Mouse (Mus musculus) lung, postnatal 0 days (tissue): ENCODE results near the gene Lypd5. TPM values are rescaled to one million over a fixed set of nuclear protein-coding genes. Genes with fewer than 3 reads are reported as not detected.

Source experiments
- ATAC-seq: fragments of 200-750 bp; cut with Nextera tagmentation; 2 replicates; pipeline ENCODE4 v1.8.0; 2017; ENCODE audit warnings: moderate library complexity
- DNase-seq: peaks from one replicate; pipeline ENCODE4 v3.0.0-alpha.2; 2016; ENCODE audit warnings: low spot score
- H3K27ac ChIP-seq: fragments of 300-500 bp; sonication (generic); 2 replicates; pipeline ENCODE4 v1.5.1; 2014; ENCODE audit warnings: antibody characterized with exemption, mild to moderate bottlenecking, low read length, mixed read lengths
- H3K27me3 ChIP-seq: fragments of 300-500 bp; sonication (generic); replicated peaks from 2 replicates; pipeline ENCODE4 v1.6.1; 2014; ENCODE audit warnings: low read length, mixed read lengths; ENCODE audit not compliant: insufficient read depth
- H3K36me3 ChIP-seq: fragments of 300-500 bp; sonication (generic); 2 replicates; pipeline ENCODE4 v1.6.1; 2014; ENCODE audit warnings: low read length, mixed read lengths; ENCODE audit not compliant: insufficient read depth
- H3K4me1 ChIP-seq: fragments of 300-500 bp; sonication (generic); 2 replicates; pipeline ENCODE4 v1.6.1; 2014; ENCODE audit warnings: antibody characterized with exemption, low read depth, low read length, mixed read lengths; ENCODE audit not compliant: insufficient read depth
- H3K4me2 ChIP-seq: fragments of 300-500 bp; sonication (generic); replicated peaks from 2 replicates; pipeline ENCODE4 v1.6.1; 2014; ENCODE audit warnings: low read depth, mild to moderate bottlenecking, low read length, moderate library complexity, mixed read lengths
- H3K4me3 ChIP-seq: fragments of 300-500 bp; sonication (generic); 2 replicates; pipeline ENCODE4 v1.5.1; 2014; ENCODE audit warnings: low read depth, low read length
- H3K9ac ChIP-seq: fragments of 300-500 bp; sonication (generic); replicated peaks from 2 replicates; pipeline ENCODE4 v1.6.1; 2014; ENCODE audit warnings: low read depth, mild to moderate bottlenecking
- H3K9me3 ChIP-seq: fragments of 300-500 bp; sonication (generic); 2 replicates; pipeline ENCODE4 v1.6.1; 2016; ENCODE audit warnings: low read length, mixed read lengths
- CTCF ChIP-seq: IDR thresholded peaks from 2 replicates; pipeline ENCODE4 v1.5.1; 2016; ENCODE audit warnings: antibody characterized with exemption, mild to moderate bottlenecking
- EP300 ChIP-seq: IDR thresholded peaks from 2 replicates; pipeline ENCODE4 v1.6.1; 2016; ENCODE audit warnings: antibody characterized with exemption, mild to moderate bottlenecking, control low read depth
- WGBS: fragments of 180-500 bp; shearing (Covaris S2); extraction: QIAGEN DNeasy Blood & Tissue Kit; methylation state at CpG from one replicate; pipeline ENCODE4 v1.1.7; 2014; 5-methylcytosine and 5-hydroxymethylcytosine counted together
- polyA plus RNA-seq: library from polyadenylated mRNA; unstranded; fragments of >200 nt; fragmentation: Nextera tagmentation; extraction: Ambion mirVana; gene quantifications from 2 replicates; pipeline ENCODE4 v1.2.1, GENCODE M21; 2015

Lypd5 gene
- polyA plus RNA-seq, 1 experiment from 2014 or later, result not detected

DNA sequence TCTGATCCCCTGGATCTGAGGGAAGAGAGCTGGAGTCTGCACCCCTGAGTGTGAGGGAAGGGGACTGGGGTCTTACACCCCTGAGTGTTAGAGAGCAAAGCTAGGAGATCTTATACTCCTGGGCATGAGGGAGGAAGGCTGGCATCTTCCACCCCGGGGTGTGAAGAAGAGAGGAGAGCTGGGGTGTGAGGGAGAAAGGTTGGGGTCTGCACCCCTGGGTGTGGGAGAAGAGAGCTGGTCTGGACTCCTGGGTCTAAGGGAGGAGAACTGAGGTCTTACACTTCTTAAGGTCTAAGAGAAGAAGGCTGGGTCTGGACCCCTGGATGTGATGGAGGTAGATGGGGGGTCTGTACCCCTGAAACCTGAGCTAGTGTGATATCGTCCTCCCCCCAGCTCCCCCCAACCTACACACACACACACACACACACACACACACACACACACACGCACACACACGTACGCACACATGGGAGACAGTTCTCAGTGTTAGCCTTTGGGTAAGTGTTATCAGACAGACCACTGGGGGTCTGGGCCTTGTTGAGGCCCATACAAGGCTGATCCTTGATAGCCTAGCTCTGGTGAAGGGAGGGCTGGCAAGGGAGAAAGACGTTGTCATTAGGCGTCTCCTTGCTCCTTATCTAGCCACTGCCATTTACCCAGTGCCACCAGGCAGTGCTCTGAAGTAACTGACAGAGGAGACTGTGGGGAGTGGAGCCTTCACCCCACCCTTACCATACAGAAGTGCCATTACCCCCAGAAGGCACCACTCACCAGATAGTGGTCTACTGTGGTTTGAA, 22.2 kb downstream of the Lypd5 start:
- no peak for ATAC-seq

DNA sequence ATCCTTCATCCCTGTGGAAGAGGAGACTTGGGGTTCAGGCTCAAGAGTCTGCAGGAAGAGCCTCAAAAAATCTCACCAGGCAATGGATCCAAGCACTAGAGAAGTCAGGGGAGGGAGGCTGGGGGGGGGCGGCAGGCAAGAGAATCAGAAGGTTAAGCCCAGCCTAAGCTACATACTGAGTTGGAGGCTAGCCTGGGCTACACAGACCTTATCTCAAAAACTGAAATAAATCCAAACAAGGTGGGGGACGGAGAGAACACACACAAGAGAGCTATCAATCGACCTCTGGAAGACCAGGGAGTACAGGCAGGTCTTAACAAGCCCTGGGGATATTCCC, 22.8 kb downstream of the Lypd5 start:
- no peak for TF ChIP-seq EP300
- TF ChIP-seq CTCF, result no peak
- H3K9ac ChIP-seq, result no peak overlapping the region
- DNase-seq (no peak), ATAC-seq (no peak)
- no peak overlapping the region for H3K4me3 ChIP-seq
- H3K36me3 ChIP-seq, result no peaks in the 10 kb centered on the region
- no peaks in the 10 kb centered on the region for H3K27me3 ChIP-seq
- no peak overlapping the region for H3K4me2 ChIP-seq
- WGBS, result 59% methylated on average over 3 of the region's 3 CpGs
- no peaks in the 10 kb centered on the region for H3K9me3 ChIP-seq
- H3K27ac ChIP-seq, result no peak overlapping the region
- no peaks in the 10 kb centered on the region for H3K4me1 ChIP-seq

More for the DNA sequence above, 22.2 kb downstream of the Lypd5 start:
- Histone ChIP-seq H3K36me3 (no peaks in the 10 kb centered on the region), H3K4me2 (no peak overlapping the region), H3K27ac (no peak overlapping the region), H3K4me1 (no peaks in the 10 kb centered on the region), H3K9ac (no peak overlapping the region), H3K4me3 (no peak overlapping the region), H3K27me3 (no peaks in the 10 kb centered on the region), H3K9me3 (no peaks in the 10 kb centered on the region)
- DNase-seq, result no peak
- TF ChIP-seq CTCF, result no peak
- TF ChIP-seq EP300, result no peak
- 69% methylated on average over 7 of the region's 7 CpGs for WGBS

DNA sequence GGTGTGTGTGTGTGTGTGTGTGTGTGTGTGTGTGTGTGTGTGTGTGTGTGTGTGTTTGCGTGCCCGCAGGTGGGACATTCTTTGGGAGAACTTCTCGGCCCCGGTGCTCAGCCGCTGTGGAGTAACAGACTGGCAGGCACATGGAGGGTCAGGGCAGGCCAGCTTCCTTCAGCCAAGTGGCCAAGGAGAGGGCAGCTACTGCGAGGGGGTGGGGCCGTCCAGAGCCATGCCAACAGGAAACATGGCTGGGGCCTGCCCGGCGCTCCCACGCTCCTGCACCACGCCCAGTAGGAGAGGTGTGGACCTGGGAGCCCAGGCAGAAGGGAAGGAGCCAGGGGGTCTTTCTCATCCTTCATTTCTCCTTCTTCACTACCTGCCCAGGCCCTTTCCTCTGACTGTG, 23.3 kb downstream of the Lypd5 start:
- H3K36me3 ChIP-seq, result no peaks in the 10 kb centered on the region
- no peak overlapping the region for H3K4me2 ChIP-seq
- DNase-seq (peak; percentile 70), ATAC-seq (peak; percentile 77)
- no peak overlapping the region for H3K9ac ChIP-seq
- H3K4me3 ChIP-seq, result no peak overlapping the region
- no peak overlapping the region for H3K27ac ChIP-seq
- no peaks in the 10 kb centered on the region for H3K27me3 ChIP-seq
- 19% methylated on average over 7 of the region's 11 CpGs for WGBS
- H3K9me3 ChIP-seq, result no peaks in the 10 kb centered on the region
- no peak for TF ChIP-seq EP300
- no peak for TF ChIP-seq CTCF
- H3K4me1 ChIP-seq, result peaks cover 3% of the 10 kb centered on the region

DNA sequence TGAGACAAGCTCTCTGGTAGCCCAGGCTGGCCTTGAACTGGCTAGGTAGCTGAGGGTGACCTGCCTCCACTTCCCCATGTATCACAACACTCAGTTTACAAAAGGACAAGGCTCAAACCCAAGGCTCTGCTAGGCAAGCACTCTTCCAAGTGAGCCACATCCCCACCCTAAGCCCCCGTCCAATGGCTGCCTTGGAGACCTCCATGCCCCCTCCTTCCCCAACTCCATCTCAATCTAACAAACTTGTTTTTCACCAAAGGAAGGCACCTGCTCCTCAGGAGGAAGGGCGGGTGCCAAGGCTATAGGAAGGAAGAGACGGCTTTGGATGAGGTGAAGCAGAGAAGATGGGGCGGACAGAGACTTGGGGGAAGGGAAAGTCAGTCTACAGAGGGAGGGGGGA, 23.8 kb downstream of the Lypd5 start:
- H3K4me3 ChIP-seq, result no peak overlapping the region

GRCm38 (mm10) chr7:24373538-24374379, 24.8 kb downstream of the Lypd5 start:
- Histone ChIP-seq H3K9me3 (no peaks in the 10 kb centered on the region), H3K27ac (no peak overlapping the region; the same call in 1 of the 2 replicates), H3K4me3 (no peak overlapping the region), H3K36me3 (no peaks in the 10 kb centered on the region), H3K4me2 (0 out of 2 replicates have a peak overlapping the region, but pooled peaks have one; percentile 14), H3K27me3 (no peaks in the 10 kb centered on the region), H3K4me1 (peaks cover 5% of the 10 kb centered on the region), H3K9ac (no peak overlapping the region)
- DNase-seq (peak; percentile 40), ATAC-seq (peak; percentile 23)
- 19% methylated on average over 19 of the region's 20 CpGs for WGBS
- TF ChIP-seq EP300 (peak; percentile 42; the same call in 1 of the 2 replicates), CTCF (no peak)

More for the DNA sequence above, 23.8 kb downstream of the Lypd5 start:
- TF ChIP-seq CTCF (no peak), EP300 (no peak)
- Histone ChIP-seq H3K9me3 (no peaks in the 10 kb centered on the region), H3K27me3 (no peaks in the 10 kb centered on the region), H3K4me2 (no peak overlapping the region), H3K27ac (no peak overlapping the region), H3K36me3 (no peaks in the 10 kb centered on the region), H3K4me1 (peaks cover 5% of the 10 kb centered on the region), H3K9ac (no peak overlapping the region)
- WGBS, result 37% methylated on average over 4 of the region's 4 CpGs
- ATAC-seq (no peak), DNase-seq (no peak)

GRCm38 (mm10) chr7:24376456-24376855, 27.5 kb downstream of the Lypd5 start:
- no peak for DNase-seq
- H3K4me3 ChIP-seq, result no peak overlapping the region
- H3K4me1 ChIP-seq, result peaks cover 5% of the 10 kb centered on the region
- 84% methylated on average over 8 of the region's 8 CpGs for WGBS
- no peaks in the 10 kb centered on the region for H3K27me3 ChIP-seq
- ATAC-seq, result no peak
- no peak overlapping the region for H3K4me2 ChIP-seq
- TF ChIP-seq CTCF (no peak), EP300 (no peak)
- no peak overlapping the region for H3K9ac ChIP-seq
- H3K9me3 ChIP-seq, result no peaks in the 10 kb centered on the region
- no peaks in the 10 kb centered on the region for H3K36me3 ChIP-seq
- no peak overlapping the region for H3K27ac ChIP-seq
